Mouse (Mus musculus): ENCODE results near the gene Epas1.

The Epas1 gene

DNA sequence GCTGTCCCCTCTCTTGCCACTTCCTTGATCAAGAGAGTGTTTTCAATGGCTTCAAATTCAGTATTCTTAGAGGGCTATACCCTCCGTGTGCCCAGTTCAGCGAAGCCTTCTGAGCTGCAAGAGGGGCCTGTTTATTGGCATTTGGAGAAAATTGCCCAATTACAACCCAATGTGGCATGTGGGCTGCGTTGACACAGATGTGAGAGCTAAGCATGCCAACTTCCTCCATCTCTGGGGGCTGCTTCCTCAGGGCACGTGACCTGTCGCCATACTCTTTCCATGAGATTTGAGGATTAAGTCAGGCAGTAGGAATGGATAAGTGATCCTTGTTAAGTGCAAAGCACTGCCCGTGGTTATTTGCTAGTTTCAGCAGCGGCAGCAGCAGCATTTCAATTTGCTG lies 34.3 kb downstream of the Epas1 start:
- CTCF ChIA-PET = interaction anchor here (0.7 kb wide), 1 partner anchor 79 kb away, joined by 3 read pairs; no protein-coding TSS in a partner anchor

DNA sequence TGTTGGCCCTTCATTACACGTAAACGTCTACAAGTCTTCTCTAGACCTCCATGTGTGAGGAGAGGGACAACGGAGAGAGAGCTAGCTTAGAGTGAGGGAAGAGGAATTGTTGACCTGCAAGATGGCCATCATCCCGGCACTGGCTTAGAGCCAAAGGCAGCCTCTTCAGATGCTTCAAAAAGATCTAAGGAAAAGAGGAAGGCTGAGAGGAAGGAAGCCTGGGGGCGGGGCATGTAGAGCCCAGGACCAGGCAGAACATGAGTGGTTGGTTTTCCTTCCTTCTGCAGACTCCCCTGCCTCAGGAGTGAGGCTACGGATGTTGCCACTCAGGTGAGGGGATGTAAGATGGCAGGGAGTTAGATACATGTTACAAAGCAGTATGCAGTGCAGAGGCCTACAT lies 34.8 kb downstream of the Epas1 start:
- CTCF ChIA-PET = interaction anchor here (0.7 kb wide), 1 partner anchor 80 kb away, joined by 3 read pairs; no protein-coding TSS in a partner anchor

DNA sequence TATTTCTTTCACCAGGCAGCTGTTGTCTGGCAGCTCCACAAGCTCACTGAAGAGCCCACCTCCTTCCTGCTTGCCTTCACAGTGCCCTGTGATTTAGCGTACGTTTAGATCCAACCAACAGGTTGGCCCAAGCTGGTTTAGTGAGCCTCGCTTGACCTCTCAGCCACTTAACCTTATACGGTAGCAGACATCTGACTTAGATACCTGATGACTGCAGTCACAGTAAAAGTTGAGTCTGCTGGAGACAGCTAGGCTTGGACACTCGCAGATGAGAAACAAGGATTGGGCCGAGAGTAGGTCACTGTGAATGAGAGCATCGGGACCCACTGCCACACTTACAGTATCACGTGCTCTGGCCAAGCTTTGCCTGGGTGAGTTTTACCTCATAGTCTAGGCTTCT lies 38.4 kb downstream of the Epas1 start:
- CTCF ChIA-PET = no interaction called here

DNA sequence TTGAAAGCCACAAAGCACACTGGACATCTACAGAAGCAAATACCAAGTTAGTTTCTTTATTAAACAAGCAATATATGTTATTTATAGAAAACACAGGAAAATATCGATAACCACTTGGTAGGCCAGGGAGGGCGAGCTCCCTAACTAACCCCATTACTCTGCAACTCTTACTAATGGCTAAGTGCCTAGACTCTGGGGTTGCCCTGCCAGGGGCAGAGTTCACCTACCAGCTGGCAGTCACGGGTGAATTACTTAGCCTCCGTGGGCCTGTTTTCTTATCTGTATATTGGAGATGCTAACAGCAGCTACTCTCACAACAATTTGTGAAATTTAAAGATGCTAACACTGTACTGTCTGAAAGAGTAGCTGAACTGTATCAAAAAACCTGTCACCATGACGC lies 42.3 kb downstream of the Epas1 start:
- CTCF ChIA-PET = interaction anchor here (0.5 kb wide), 1 partner anchor 123 kb away, joined by 9 read pairs; no protein-coding TSS in a partner anchor

DNA sequence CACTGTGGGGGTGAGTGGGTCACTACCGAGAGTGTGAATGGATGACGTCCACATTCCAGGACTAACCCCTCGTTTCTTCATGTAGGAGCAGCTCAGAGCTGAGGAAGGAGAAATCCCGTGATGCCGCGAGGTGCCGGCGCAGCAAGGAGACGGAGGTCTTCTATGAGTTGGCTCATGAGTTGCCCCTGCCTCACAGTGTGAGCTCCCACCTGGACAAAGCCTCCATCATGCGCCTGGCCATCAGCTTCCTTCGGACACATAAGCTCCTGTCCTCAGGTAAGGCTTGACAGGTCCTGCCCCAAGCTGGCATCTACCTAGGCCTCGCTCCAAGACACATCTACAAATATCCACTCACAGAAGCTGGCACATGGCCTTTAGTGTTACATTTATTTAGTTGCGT lies 43.5 kb downstream of the Epas1 start:
- CTCF ChIA-PET = no interaction called here

DNA sequence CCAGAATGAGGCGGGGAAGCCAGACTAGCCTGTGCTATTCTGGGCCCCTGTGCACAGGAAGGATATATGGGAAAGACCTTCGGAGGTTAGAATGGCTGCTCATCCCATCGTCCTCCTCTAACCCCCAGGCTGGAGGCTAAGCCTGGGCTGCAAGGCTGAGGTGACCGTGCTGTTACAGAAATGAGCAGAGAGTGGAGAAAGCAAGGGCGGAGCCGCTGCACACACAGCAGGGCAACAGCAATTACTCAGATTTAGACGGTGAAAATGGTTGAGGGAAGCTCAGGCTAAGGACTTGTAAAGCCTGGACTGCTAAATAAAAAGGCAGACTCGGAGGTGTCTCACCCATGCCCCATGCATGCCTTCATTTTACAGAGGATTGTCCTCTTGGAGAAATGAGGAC lies 45.0 kb downstream of the Epas1 start:
- CTCF ChIA-PET = no interaction called here

DNA sequence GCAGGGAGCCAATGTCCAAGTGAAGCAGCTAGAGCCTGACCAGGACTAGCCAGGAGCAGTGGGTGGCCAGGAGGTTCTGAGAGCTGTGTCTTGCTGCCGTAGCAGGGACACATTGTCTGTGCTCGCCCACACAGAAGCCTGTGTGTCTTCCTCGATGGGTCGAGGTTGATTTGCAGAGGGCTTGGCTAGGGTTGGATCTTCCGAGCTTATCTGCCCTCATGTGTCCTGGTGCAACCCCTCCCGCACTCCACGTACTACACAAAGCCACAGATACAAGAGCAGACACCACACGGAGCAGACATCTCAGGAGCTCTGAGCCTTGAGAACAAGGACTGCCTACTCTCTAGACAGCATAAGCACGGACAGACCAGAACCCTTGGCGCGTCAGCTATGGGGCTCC lies 45.5 kb downstream of the Epas1 start:
- CTCF ChIA-PET = no interaction called here

DNA sequence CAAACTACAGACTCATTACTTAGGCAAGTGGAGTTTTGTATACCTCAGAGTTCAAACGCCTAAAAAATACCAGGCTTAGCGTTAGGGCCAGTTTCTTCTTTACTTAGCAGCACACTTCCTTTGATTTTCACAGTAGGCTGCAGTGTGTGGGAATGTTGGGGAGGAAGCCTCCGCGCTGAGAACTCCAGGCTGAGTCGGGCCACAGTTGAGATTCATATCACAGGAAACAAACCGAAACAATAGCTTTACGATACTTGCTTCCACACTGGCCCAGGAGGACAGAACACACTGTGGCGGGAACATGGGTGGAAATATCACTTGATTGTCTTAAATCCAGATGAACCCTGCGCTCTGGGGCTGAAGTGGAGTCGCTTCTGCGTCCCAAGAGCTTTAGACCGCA lies 47.0 kb downstream of the Epas1 start:
- CTCF ChIA-PET = no interaction called here

DNA sequence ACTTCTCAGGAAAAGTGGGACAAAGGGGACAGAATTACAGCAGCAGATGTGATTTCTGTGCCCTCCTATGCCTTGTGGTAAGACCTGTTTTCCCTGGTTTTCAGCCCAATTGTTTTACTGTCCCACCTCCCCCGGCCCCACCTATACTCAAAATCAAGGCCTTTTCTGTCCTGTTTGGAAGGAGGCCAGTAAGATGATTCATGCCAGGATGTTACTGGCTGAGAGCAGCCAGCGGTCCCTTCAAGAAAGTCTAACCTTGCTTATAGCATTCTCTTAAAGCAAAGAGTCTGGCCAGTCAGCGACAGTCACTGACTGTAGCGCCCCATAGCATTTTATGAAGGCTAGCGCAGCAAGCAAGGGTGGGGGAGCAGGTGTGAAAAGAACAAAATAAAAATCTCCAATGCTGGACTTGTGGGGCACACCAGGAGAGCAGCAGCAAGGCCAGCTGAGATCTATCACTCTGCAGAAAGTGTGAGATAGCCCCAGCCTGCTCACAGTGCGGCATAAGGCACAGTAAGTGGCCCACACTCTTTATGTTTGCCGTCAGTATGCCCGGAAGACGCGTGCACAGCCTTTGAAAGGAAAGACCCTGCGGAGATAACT lies 47.8 kb downstream of the Epas1 start:
- CTCF ChIA-PET = no interaction called here

DNA sequence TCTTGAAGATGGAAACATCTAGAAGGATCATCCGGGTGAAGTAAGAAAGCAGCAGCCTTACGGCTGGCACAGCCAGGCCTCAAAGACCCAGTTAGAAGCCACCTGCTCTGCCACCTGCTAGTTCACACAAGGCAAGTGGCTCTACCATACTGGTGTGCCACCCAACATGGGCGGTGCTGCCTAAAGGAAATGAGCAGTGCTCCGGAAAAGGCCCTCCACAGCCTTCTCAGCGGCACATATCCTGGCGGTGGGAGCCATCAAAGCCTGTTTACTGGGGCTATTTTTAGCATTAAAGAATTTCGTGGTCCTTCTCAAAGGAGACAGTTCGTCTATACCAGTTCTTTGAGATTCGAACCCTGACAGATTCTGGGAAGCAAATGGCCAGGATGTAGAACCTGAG lies 48.4 kb downstream of the Epas1 start:
- CTCF ChIA-PET = no interaction called here

DNA sequence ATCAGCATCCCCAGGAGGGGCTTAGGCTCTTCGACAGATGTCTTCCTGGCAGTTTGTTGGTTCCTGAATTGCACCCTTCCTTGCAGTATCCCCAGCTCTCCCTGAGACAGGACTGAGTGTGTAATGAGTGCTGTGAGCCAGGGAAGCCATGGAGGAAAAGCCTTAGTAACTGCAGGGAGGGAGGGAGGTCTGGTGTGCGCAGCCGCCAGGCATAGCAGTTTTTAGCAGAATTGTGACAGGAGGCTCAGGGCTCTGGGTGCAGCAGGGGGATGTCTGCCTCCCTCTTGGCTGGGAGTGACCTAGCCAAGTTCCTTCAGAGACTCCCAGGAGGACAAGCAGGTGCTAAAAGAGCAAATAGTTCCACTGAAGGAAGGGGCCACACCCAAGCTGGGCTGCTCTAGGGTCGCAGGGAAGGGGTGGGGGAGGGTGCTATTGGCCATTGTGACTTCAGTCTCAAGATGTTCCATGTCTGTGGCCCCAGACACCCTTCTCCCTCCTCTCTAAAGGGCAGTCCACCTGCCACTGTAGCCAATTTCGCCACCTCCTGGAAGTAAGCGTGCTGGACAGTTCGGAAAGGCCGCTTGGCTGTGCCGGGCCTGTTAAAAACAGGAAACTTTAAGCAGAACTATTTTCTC lies 49.0 kb downstream of the Epas1 start:
- CTCF ChIA-PET = no interaction called here

DNA sequence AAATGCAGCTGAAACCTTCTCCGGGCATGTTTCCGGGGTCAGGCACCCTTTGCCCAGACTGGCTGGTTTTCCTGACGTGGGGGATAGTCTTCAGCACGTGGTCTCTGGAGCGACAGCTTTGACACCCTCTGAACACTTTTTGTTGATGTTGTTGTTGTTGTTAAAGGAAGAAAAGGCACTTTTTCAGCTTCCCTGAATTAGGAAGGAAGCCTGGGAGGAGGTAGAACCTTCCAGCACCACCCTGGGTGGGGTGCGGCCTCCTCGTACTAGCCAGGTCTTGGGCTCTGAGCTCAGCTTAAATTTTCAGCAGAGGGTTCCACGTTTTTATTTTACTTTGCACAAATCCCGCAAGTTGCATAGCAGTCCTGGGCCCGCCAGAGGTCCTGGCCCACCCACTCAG lies 49.6 kb downstream of the Epas1 start:
- CTCF ChIA-PET = no interaction called here

DNA sequence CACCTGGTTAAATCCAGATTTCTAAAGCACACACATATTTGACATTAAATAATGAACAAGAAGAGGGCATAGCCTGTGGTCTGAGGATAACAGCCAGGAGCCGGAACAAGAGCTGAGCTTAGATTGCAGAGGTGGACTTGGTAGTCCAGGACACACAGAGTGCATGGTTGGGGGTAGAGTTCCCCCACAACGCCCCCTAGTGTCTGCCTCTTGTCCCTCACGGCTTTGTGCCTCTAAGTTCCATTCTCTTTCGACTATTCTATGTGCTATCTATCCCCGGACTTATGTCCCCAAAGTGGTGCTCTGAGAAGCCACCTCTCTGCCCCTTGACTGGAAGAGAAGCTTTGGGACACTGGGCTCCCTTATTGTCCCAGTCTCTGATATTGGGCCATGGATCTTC lies 50.2 kb downstream of the Epas1 start:
- CTCF ChIA-PET = no interaction called here

DNA sequence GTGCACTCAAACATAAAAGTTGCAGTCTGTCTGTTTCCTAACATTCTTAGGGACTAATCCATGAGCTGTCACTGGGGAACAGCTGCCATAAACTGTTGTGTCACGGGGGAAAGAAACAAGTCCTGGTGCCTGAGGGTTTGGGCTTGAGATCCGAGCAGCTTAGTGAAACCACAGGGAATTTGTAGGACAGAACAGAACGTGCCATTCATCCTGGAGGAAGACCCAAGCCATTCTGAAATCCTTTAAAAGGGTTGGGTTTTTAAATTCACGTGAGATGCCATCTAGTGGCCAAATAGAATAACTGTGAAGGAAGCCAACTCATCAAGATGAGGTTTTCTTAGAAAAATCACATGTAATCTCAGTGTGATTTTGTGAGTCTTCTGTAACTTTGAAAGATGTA lies 58.5 kb downstream of the Epas1 start:
- CTCF ChIA-PET = interaction anchor here (1.2 kb wide), 1 partner anchor 274 kb away, joined by 3 read pairs; no protein-coding TSS in a partner anchor

DNA sequence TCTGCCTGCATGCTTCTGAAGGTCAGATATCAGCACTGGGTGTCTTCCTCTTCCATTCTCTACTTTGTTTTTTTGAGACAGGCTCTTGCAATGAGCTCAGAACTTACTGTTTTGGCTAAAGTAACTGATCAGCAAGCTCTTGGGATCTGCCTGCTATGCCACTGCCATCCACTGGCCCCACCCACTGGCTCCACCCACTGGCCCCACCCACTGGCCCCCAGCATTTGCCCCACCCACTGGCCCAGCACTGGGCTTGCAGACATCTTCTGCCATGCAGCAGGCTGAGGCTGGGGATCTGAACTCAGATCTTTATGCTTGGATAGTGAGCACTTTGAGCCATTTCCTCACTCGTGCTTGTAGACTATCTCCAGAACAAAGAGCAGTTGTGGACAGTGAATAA lies 60.8 kb downstream of the Epas1 start:
- CTCF ChIA-PET = no interaction called here

DNA sequence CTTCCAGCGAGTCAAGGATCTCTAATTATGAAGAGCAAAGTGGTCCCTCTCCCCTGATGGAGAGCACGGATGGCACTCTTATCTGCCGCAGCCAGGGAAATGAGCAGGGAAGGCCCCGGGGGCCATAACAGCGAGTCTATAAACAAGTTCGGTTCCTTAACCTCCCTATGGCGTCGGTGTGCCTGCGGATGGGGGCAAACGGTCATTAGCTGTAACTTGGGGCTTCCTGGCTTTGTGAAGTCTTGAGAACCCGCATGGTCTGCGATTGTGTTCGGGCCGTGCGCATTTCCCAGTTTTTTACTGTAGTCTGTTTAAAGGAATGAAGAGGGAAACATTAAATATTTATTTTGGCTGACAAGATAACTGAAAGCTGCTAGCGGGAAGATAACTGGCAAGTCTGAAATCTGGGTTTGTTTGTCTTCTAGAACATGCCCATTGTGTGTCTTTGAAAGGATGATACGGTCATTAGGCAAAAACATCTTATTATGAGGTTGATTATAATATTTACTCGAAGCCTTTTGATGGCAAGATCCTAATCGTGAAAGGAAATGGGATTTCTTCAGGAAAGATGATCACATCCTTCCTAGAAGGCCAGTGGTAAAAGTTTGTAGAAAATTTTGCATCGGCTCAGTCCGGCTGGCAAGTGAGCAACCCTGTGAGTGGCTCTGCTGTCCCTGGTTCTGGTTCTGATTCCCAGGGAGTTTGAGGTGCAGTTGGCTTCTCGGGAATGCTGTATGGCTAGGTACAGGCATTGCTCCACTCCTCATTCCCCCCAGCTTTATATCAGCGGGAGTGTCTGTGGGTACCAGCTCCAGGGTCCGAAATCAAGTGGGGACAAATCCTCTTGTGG lies 61.7 kb downstream of the Epas1 start:
- CTCF ChIA-PET = no interaction called here

DNA sequence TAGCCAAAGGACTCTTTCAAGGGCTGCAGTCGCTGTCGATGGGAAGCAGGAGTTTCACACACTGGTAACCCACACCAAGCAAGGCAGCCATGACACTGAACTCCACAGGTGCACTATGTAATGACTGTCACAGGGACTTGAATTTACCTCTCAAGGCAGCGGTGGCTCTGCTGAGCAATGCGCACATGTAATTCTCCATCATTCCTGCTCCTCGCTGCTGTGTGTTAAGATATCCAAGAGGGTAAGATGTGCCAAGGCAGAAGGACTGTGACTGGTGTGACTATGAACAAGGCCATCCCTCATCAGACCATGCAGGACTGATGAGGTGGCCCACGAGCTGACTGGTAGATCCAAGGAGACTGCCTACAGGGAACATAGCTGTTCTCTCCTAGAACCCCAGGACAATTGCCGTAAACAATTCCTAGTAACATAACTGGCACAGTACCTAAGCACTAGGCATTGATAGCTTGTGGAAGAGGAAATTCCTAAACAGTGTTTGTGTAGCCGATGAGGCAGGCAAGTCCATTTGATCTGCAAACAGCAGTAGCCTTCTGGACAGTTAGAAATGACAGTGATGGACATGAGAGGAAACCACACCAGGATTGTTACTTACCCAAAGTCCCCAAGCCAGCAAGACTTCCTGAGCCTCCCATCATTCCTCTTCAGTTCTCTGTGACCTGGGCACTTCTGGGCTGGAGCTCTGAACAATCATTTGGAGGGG lies 68.7 kb downstream of the Epas1 start:
- CTCF ChIA-PET = no interaction called here

DNA sequence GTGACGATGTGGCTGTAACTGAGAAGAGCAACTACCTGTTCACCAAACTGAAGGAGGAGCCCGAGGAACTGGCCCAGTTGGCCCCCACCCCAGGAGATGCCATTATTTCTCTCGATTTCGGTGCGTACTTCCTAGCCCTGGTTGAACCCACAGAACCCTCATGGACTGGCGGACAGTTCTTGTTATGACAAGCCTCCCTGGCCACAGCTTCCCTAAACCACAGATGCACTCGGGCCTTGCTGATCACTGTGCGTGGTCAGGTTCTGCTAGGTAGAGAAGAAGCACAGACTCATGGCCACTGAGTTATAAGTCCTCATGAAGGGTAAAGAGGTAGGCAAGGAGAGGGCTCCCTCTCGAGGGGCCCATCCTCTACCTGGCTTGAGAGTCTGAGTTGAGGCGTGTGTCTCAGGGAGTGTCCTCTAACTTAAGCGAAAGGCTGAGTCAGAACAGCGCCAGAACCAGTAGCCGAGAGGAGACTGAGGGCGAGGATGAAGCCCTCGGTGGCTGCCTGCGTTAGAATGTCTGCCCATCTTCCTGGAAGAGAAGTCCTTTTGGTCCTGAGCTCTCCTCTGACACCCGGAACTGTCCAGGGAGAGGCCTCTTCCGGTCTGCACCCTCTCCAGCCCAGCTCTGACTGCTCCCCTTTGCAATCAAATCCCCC lies 71.1 kb downstream of the Epas1 start:
- CTCF ChIA-PET = no interaction called here

DNA sequence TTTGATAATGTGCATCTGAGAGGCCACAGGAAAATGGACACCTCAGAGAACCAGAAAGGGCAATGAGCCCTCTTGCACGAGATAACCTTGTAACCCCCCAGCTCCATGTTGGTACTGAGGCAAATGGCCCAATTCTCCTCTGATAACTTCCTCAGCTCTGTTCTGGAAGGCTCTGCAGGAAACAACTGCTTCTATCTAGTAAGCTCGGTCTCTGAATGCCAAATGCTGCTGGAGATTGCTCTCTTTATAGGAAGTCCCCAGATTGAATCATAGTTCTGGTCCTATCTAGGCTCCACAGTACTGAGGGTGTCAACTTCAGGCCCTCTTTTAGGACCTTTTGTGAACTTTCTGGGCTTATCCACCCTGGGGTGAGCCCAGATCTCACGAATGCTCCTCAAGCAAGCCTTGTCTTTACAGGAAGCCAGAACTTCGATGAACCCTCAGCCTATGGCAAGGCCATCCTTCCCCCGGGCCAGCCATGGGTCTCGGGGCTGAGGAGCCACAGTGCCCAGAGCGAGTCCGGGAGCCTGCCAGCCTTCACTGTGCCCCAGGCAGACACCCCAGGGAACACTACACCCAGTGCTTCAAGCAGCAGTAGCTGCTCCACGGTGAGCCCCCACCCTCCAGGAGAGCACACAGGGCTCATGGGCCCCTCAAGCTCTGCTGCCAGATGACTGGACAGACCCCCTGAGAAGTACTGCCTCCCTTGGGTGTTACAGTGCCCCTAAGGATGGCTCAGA lies 71.8 kb downstream of the Epas1 start:
- CTCF ChIA-PET = no interaction called here

DNA sequence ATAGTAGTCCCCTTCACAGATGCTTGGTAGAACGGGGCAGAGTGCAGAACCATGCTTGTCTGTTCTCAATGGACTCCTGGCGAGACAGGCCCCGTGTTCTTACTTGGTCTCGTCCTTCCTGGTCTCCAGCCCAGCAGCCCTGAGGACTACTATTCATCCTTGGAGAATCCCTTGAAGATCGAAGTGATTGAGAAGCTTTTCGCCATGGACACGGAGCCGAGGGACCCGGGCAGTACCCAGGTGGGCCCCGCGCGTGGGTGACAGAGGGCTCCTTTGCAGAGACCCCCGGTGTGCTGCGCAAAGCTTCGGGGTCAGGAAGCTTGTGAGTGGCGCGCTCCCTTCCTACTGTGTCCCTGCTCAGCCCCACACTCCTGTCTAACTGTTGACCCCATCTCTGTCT lies 72.9 kb downstream of the Epas1 start:
- CTCF ChIA-PET = no interaction called here
